Mouse (Mus musculus): Measurements from ENCODE around the gene Ucma. TPM values are rescaled to one million over a fixed set of nuclear protein-coding genes. Genes with fewer than 3 reads are reported as not detected.

Gene Ucma
- total RNA-seq, 2 experiments from 2014 or later, result 2.3 to 2.6 TPM

- no peak for DNase-seq (ENCODE audit: extremely low spot score in 1 of 2, low spot score in 2 of 2)
- intact Hi-C loops (cut with DNase I), result no loop called here
These were observed 57.9 kb downstream of the Ucma start for GRCm38 (mm10) chr2:5033546-5034420.

GRCm38 (mm10) chr2:5034801-5035200 is 58.9 kb downstream of the Ucma start:
- intact Hi-C loops (cut with DNase I), result no loop called here
- no peak for DNase-seq (ENCODE audit: extremely low spot score in 1 of 2, low spot score in 2 of 2)

- intact Hi-C loops (cut with DNase I), result no loop called here
- no peak for DNase-seq (ENCODE audit: extremely low spot score in 1 of 2, low spot score in 2 of 2)
These were observed 59.3 kb downstream of the Ucma start for GRCm38 (mm10) chr2:5035241-5035640.

Other genes starting within 250 kb of the Ucma start
- gene Sephs1, start 94.6 kb upstream of the Ucma start, total RNA-seq (2021), result 10 to 100 TPM; 39.7 to 46.5 TPM
- gene Phyh, start 57.1 kb upstream of the Ucma start, total RNA-seq (2021), result 10 to 100 TPM; 58.8 to 63.2 TPM
- gene Mcm10, start 36.7 kb downstream of the Ucma start, total RNA-seq (2021), result 1 to 10 TPM; 2.6 to 2.9 TPM
- 10 to 100 TPM; 20.1 to 20.7 TPM for gene Optn, start 87.9 kb downstream of the Ucma start, total RNA-seq (2021)
- gene Ccdc3, start 161.7 kb downstream of the Ucma start, total RNA-seq (2021), result 10 to 100 TPM; 10.2 to 11.9 TPM